Mouse (Mus musculus) monocyte, adult 5-6 weeks (primary cell): Measurements from ENCODE around the gene Rangrf. TPM values are rescaled to one million over a fixed set of nuclear protein-coding genes. Genes with fewer than 3 reads are reported as not detected.
"Not testable (repeated sequence)": the region's sequence is repeated elsewhere in the genome, so short reads cannot be mapped to it uniquely, and the experiment has no call there.

Experiments used
- ATAC-seq: fragments of 153-309, 156-312 bp; replicated peaks from 2 replicates; pipeline ENCODE4 v1.8.0; 2017; ENCODE audit warnings: mild to moderate bottlenecking; ENCODE audit not compliant: low TSS enrichment, insufficient number of reproducible peaks, severe bottlenecking, poor library complexity, low FRiP score
- total RNA-seq: library from RNA; stranded (forward); fragments of 200-1000, 200-491, 200-594 nt; gene quantifications from 3 replicates; pipeline ENCODE4 v1.2.3, GENCODE M21; 2017

The Rangrf gene
- total RNA-seq, result 1.9 to 10.1 TPM (median 2.6 TPM) in 3 replicates

DNA sequence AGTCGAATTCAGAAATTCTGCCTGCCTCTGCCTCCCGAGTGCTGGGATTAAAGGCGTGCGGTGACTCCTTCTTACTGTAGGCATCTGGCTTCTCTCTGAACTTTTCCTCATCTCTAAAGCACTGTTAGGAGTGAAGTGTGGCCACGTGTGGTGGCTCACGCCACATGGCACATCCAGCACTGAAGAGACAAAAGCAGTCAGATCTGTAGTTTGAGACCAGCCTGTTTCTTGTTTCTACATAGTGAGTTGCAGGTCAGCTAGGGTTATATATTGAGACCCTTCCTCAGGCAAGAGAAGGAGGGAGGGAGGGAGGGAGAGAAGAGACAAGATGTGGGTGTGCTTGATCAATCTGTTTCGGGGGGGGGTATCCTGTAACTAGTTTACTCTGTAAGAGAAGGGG, at the start of gene Rangrf:
Rangrf (minus strand) TSS at position 101 of the 400 bp plus-strand sequence.
- ATAC-seq, result no peak

GRCm38 (mm10) chr11:69020691-69021090, 45.7 kb upstream of the Rangrf start:
- ATAC-seq, result no peak

- ATAC-seq, result no peak
Observed at GRCm38 (mm10) chr11:69016755-69017154, 41.8 kb upstream of the Rangrf start.

DNA sequence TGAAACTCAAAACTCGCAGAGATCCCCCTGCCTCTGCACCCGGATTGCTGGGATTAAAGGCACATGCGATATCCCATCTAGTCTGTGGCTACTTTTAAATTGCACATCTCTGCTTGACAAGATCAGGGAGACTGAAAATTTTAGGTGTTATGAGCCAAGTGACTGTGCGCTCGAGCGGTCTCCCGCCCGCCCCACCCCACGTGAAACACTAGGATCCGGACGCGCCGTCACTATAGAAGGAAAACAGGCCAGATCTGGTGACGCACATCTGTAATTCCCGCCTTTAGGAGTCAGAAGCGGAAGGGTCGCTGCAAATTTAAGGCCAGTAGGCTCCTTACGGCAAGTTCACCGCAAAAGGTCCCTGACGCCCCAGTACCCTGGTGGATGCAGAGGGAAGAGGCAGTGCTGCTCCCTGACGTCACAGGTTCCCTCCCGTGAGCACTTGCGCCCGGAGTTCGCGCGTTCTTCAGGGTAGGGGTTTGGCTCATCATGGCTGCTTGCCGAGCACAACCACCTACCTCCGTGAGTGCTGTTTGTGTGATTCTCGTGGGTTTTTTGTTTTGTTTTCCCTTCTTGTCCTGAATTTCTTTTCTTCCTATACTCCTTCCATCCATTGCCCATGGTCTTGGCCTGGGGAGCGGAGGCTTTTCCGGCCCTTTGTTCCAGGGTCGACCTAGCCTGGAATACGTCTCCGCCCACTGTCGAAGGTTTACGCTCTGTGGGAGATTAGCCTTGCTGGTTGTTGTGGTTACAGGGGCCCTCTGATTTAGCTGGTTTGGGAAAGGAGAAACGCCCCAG, 40.9 kb upstream of the Rangrf start, which contains the start of gene Ctc1:
Ctc1 (plus strand) TSS at position 268 of the 798 bp plus-strand sequence.
- peak; percentile 99 for ATAC-seq

DNA sequence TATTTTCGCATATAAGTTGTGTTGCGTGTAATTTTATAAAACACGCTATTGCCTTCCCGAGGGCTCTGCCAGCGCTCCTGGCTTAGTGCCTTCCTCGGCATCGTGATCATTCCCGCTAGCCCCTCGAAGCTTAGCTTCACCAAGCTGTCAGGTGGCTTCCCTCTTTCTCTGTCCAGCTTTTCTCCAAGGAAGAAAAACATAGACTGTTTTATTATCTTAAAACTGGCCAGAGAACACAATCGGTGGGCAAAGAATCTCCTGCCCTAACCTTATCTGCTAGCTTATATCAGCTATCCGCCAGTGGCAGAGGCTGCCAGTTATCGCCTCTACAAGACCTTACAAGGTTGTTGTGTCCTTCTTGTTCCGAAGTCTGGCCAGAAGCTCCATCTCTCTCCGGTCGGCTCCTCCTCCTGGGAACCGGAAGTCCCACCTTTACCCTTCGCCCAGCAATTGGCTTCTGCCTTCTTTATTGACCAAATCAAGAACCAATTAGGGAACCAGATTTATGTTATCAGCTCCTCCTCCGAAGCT, 37.2 kb upstream of the Rangrf start:
- peak; percentile 61 for ATAC-seq

DNA sequence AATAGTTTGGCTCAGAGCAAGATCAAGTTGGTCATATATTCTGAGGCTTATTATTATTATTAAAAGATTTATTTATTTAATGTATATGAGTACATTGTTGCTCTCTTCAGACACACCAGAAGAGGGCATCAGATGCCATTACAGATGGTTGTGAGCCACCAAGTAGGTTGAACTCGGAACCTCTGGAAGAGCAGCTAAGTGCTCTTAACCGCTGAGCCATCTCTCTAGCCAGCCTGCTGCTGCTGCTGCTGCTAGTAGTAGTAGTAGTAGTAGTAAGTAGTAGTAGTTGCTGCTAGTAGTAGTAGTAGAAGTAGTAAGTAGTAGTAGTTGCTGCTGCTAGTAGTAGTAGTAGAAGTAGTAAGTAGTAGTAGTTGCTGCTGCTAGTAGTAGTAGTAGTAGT, 36.5 kb upstream of the Rangrf start:
- not testable (repeated sequence) for ATAC-seq

GRCm38 (mm10) chr11:69010400-69011323, 35.7 kb upstream of the Rangrf start:
- no peak for ATAC-seq

DNA sequence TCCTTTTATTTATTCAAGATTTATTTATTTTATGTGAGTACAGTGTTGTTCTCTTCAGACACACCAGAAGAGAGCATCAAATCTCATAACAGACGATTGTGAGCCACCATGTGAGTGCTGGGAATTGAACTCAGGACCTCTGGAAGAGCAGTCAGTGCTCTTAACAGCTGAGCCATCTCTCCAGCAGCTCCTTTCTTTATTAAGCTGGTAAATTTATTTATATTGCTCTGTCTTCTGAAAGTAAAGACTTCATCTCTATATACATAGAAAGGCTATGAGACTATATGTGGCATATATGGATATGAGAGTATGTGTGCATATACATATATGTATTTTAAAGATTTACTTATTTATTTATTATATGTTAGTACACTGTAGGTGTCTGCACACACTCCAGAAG, 34.5 kb upstream of the Rangrf start:
- ATAC-seq, result no peak

DNA sequence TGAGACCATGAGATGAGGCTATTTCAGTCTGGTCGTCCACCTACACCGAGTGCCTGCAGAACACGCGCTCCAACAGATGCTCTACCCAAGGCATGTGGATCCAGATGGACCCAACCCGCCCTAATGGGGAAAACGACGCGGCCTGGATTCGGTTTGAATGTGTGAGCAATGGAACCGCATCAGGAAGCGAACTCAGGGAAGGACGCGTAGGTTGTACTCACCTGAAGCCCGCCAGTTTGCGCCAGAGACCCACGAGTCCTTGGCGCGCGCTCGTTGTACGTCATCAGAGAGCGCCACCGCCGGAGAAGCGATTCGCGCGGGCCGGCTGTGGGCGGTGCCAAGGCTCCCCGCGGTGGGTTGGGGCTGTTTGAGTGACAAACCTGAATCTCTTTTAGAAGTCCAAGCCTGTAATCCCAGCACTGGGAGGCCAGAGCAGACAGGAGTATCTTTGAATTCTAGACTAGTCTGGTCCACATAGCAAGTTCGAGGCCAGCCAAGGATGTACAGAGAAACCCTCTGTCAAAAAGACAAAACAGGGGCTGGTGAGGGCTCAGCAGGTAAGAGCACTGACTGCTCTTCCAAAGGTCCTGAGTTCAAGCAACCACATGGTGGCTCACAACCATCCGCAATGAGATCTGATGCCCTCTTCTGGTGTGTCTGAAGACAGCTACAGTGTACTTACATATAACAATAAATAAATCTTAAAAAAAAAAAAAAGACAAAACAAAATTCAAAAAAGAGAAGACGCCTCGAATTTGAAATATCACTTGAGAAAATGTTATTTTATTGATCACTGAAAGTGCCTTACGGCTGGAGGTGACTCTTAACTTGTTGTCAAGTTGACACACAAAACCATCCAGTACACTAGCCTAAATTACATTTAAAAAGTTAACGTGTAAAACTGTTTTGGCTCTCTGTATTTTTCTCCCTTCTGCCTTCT, 33.5 kb upstream of the Rangrf start, which contains the start of gene Pfas:
Pfas (minus strand) TSS at position 279 of the 940 bp plus-strand sequence.
- ATAC-seq, result peak; percentile 82

DNA sequence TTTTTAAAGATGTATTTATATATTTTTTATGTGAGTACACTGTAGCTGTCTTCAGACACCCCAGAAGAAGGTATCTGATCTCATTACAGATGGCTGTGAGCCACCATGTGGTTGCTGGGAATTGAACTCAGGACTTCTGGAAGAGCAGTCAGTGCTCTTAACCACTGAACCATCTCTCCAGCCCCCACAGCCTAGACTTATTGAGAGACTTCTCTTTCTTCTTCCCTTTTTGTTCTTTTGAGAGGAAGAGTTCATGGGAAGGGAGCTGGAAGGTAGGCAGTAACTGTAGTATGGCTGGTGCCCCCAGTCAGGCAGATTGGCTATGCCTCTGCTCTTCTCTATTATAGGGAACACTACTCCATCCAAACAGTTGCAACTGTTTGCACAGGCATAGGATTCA, 31.6 kb upstream of the Rangrf start:
- ATAC-seq, result not testable (repeated sequence)

GRCm38 (mm10) chr11:69005193-69005592, 30.2 kb upstream of the Rangrf start:
- no peak for ATAC-seq

DNA sequence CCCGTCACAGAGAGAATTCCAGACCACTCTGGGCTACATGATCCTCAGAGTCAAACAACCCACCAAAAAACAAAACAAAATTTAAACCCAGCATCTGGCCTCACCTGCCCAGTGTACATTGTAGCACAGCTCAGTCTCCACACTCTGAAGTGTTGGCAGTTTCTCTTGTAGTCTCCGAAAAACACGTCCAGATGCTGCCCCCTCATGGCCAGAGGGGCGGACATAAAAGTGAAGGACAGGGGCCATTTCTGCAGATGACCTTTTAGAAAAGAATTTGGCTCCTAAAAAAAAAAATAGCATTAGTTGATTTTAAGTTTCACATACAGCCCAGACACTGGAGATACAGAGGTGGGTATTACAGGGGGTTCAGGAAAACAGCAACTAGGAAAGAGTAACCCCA, 28.6 kb upstream of the Rangrf start:
- no peak for ATAC-seq

DNA sequence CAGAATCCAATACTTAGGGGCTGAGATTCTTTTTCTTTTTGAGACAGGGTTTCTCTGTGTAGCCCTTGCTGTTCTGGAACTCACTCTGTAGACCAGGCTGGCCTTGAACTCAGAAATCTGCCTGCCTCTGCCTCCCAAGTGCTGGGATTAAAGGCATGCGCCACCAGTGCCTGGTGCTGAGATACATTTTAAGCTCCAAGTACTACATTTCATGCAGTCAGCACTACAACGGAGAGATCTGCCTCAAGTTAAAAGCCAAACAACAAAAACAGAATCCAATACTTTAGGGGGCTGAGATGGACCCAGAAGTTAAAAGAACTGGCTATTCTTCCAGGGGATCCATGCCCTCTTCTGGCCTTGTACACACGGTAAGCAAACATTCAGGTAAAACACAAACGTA, 27.8 kb upstream of the Rangrf start:
- not testable (repeated sequence) for ATAC-seq

DNA sequence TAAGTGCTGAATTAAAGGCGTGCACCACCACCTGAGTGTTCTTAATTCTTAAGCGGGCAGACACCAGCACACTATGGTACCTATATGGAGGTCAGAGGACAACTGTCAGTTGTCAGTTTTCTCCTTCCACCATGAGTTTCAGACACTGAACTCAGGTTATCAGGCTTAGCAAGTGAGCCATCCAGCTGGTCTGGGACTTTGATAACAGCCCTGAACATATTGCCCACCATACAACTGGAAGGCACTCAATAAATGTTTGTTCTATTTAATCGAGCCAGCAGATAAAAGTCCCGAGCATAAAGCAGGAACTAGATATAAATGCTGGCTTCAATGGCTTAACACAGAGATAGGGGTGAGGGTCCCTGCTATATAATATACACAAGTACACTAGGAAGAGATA, 22.1 kb upstream of the Rangrf start:
- no peak for ATAC-seq

DNA sequence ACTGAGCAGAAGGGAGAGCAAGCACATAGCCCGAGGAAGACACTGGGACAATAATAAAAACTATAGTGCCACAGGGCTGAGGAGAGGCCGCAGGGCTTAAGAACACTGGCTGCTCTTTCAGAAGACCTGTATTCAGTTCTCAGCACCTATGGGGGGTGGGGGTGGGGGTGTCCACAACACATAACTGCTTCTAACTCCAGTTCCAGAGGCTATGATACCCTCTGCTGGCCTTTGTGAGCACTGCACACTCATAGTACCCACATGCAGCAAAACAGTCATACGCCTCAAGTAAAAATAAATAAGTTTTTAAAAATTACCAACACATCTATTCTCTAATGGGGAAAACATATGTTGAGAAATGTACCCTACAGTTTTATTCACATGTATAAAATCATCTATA, 19.4 kb upstream of the Rangrf start:
- ATAC-seq, result no peak

DNA sequence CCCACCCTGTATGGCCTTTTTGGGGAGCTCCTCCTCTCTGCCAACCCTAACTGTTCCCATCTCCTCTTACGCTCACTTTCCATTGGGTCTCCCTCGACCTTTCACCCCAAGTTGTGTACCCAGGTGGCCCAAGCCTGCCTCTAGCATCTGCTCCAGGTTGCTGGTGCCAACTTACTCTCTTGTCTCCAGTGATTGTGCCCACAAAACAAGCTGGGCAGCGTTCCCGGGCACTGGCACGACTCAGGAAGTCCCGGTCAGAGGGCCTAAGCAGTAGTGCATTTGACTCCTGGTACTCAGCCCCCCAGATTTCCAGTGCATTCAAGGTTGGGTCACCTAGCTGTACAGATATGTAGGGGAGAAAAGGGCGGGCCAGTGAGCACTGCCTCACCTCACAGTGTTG, 18.1 kb upstream of the Rangrf start:
- no peak for ATAC-seq

- no peak for ATAC-seq
Observed at GRCm38 (mm10) chr11:68988341-68988740, 13.4 kb upstream of the Rangrf start.

DNA sequence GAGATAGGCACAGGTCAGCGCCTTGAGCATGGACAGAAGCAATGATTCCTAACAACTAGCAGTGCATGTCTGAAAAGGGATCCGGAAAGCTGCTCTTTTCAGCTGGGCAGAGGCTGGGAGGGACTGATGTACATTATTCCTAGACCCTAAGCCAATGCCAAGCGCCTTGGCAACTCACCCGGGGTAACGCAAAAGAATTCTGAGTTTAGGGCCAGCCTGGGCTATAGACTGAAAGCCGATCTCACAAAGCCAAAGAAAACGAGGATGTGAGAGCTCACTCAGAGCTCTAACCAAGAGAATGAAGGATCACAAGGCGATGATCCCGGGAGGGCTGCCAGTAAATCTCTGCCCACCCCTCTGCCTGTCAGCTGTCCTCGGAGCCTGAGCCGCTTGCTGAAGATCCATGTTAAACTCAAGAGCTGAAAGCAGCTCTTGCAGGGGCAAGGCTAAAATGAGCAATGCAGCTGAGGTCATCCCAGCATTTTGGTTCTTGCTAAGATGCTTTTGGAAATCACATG, 12.4 kb upstream of the Rangrf start:
- no peak for ATAC-seq
